ENCODE assay signal across 32 mouse cellular contexts in the genomic region with DNA sequence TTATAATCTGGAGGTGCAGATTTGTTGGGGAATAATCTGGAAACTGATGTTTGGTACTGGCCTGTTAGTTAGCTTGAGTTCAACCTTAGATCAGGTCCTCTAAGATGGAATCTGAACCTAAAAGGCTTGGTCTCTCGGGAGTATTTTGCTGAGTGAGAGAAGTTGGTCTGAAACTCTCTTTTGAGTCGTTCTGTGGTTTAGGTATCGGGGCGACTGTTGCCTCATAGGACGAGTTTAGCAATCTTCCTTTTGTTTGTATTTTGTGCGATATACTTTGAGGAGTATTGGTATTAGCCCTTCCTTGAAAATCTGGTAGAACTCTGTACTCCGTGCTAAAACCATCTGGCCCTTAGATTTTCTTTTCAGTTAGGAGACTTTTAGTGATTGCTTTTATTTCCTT. TPM values are rescaled to one million over a fixed set of nuclear protein-coding genes. Genes with fewer than 3 reads are reported as not detected.
DNase-seq lines count a peak whose midpoint lies in the region; ATAC-seq and TF ChIP-seq lines count a peak whose summit lies in the region.
"Had no signal": no experiment of that assay in that cellular context is flagged by ENCODE, and none has a peak within 500 bp of the region (broad histone marks: within the 10 kb centered on the region; RNA-seq: fewer than 3 reads in every experiment).

No protein-coding gene starts in this region.

- TF ChIP-seq CTCF in liver, adult 2 months (IDR thresholded peaks at IDR 0.05; ENCODE audit: low read depth, low read length): no peak
- TF ChIP-seq CTCF in MEL (IDR thresholded peaks at IDR 0.05 in 2 of 3, conservative IDR thresholded peaks at IDR 0.05 in 1 of 3; ENCODE audit: control insufficient read depth in 1 of 3, insufficient read depth in 1 of 3, low read depth in 2 of 3, low read length in 3 of 3, poor library complexity in 1 of 3, severe bottlenecking in 1 of 3): no peak
- no peak for TF ChIP-seq CTCF in liver, postnatal 0 days (IDR thresholded peaks at IDR 0.05; ENCODE audit: low read depth)

- 51% methylated on average over 7 of the region's 7 CpGs for WGBS in liver, adult 2 months
- 47% methylated on average over 7 of the region's 7 CpGs for WGBS in liver, postnatal 0 days (ENCODE audit: insufficient replicate concordance)

- TF ChIP-seq RAD21 in MEL (IDR thresholded peaks at IDR 0.05; ENCODE audit: low read depth, low read length): no peak

- no peaks in the 10 kb centered on the region for H3K9me3 ChIP-seq in MEL (replicated peaks; ENCODE audit: insufficient read depth, low read length)
- H3K9me3 ChIP-seq in liver, postnatal 0 days (ENCODE audit: low read length): no peaks in the 10 kb centered on the region
- H3K9me3 ChIP-seq: embryonic facial prominence, embryonic 12.5 days; hindbrain, embryonic 13.5 days; limb, embryonic 13.5 days; midbrain, embryonic 15.5 days had no signal

- TF ChIP-seq EP300 in MEL (IDR thresholded peaks at IDR 0.05; ENCODE audit: low read depth in 1 of 2, low read length in 2 of 2): no peak
- no peak for TF ChIP-seq EP300 in liver, postnatal 0 days (IDR thresholded peaks at IDR 0.05; ENCODE audit: low read depth)

- H3K4me3 ChIP-seq in liver, adult 2 months (ENCODE audit: insufficient read depth, low read depth, low read length): no peak overlapping the region
- H3K4me3 ChIP-seq in MEL (ENCODE audit: control insufficient read depth in 1 of 2, insufficient read depth in 1 of 2, low read depth in 2 of 2, low read length in 2 of 2): peak overlapping the region; percentile 49 to 56
- no peak overlapping the region for H3K4me3 ChIP-seq in liver, postnatal 0 days (ENCODE audit: low read depth, low read length)
- H3K4me3 ChIP-seq: embryonic facial prominence, embryonic 12.5 days; gastrocnemius, adult 2 months; heart, adult 2 months; hindbrain, embryonic 13.5 days; layer of hippocampus, adult 2 months; limb, embryonic 13.5 days; midbrain, embryonic 15.5 days had no signal

- H3K27ac ChIP-seq in liver, adult 2 months (replicated peaks; ENCODE audit: insufficient read depth, low read depth, low read length): no peak overlapping the region
- H3K27ac ChIP-seq in MEL (ENCODE audit: control insufficient read depth, low read depth, low read length): no peak overlapping the region
- no peak overlapping the region for H3K27ac ChIP-seq in liver, postnatal 0 days (ENCODE audit: low read depth)
- H3K27ac ChIP-seq: embryonic facial prominence, embryonic 12.5 days; gastrocnemius, adult 2 months; heart, adult 2 months; hindbrain, embryonic 13.5 days; layer of hippocampus, adult 2 months; limb, embryonic 13.5 days; midbrain, embryonic 15.5 days; stomach, postnatal 0 days had no signal

- intact Hi-C loops in gastrocnemius, postnatal 36 days (cut with DNase I): loop anchor here (5.0 kb wide), 2 partner anchors 118 to 188 kb away; no protein-coding TSS in a partner anchor

- H3K36me3 ChIP-seq in liver, adult 2 months (ENCODE audit: control insufficient read depth, insufficient read depth, low read length): no peaks in the 10 kb centered on the region
- H3K36me3 ChIP-seq in MEL (ENCODE audit: control insufficient read depth in 1 of 2, insufficient read depth in 2 of 2, low read length in 2 of 2): peaks cover 0 to 22% of the 10 kb centered on the region in 2 experiments; a peak in 2 of 4 replicates
- H3K36me3 ChIP-seq in liver, postnatal 0 days (replicated peaks; ENCODE audit: insufficient read depth, low read length): no peaks in the 10 kb centered on the region
- H3K36me3 ChIP-seq: embryonic facial prominence, embryonic 12.5 days; hindbrain, embryonic 13.5 days; limb, embryonic 13.5 days; midbrain, embryonic 15.5 days had no signal

- no peaks in the 10 kb centered on the region for H3K27me3 ChIP-seq in liver, adult 2 months (ENCODE audit: control insufficient read depth, insufficient read depth, low read length)
- H3K27me3 ChIP-seq in MEL (ENCODE audit: control insufficient read depth in 1 of 2, insufficient read depth in 2 of 2, low read length in 2 of 2): no peaks in the 10 kb centered on the region
- no peaks in the 10 kb centered on the region for H3K27me3 ChIP-seq in liver, postnatal 0 days (ENCODE audit: insufficient read depth, low read length)
- H3K27me3 ChIP-seq: midbrain, embryonic 15.5 days; Patski had no signal

- no peak overlapping the region for H3K9ac ChIP-seq in liver, adult 2 months (ENCODE audit: low read depth, low read length)
- peak overlapping the region; percentile 67 for H3K9ac ChIP-seq in MEL (ENCODE audit: control insufficient read depth, low read depth, low read length, poor library complexity, severe bottlenecking)
- no peak overlapping the region for H3K9ac ChIP-seq in liver, postnatal 0 days (replicated peaks)
- H3K9ac ChIP-seq: embryonic facial prominence, embryonic 12.5 days; hindbrain, embryonic 13.5 days; limb, embryonic 13.5 days; midbrain, embryonic 15.5 days had no signal

- ATAC-seq in liver, postnatal 0 days: no peak

- TF ChIP-seq POLR2A in liver, adult 2 months (IDR thresholded peaks at IDR 0.05; ENCODE audit: extremely low read depth, insufficient read depth, low read length): no peak
- no peak for TF ChIP-seq POLR2A in MEL (IDR thresholded peaks at IDR 0.05; ENCODE audit: control insufficient read depth in 1 of 2, insufficient read depth in 1 of 2, low read depth in 1 of 2, low read length in 2 of 2, poor library complexity in 1 of 2)

- no peaks in the 10 kb centered on the region for H3K4me1 ChIP-seq in liver, adult 2 months (ENCODE audit: control insufficient read depth, insufficient read depth, low read length)
- H3K4me1 ChIP-seq in MEL (ENCODE audit: control insufficient read depth in 1 of 2, insufficient read depth in 2 of 2, low read length in 2 of 2): peaks cover 17 to 22% of the 10 kb centered on the region in 2 experiments
- H3K4me1 ChIP-seq in liver, postnatal 0 days (ENCODE audit: insufficient read depth): peaks cover 8% of the 10 kb centered on the region
- H3K4me1 ChIP-seq: embryonic facial prominence, embryonic 12.5 days had no signal

- no peaks in the 10 kb centered on the region for H3K79me2 ChIP-seq in liver, adult 2 months (ENCODE audit: control insufficient read depth, insufficient read depth, low read length)
- no peaks in the 10 kb centered on the region for H3K79me2 ChIP-seq in MEL (ENCODE audit: control insufficient read depth, insufficient read depth, low read length, poor library complexity)

- peak overlapping the region; percentile 56; the same call in 1 of the 2 replicates for H3K4me2 ChIP-seq in liver, postnatal 0 days (ENCODE audit: low read depth, low read length)
- H3K4me2 ChIP-seq: embryonic facial prominence, embryonic 12.5 days had no signal

- DNase-seq in liver, adult 2 months (ENCODE audit: extremely low read depth, low read depth, low spot score): peak; percentile 56
- DNase-seq in liver: no peak
- peak; percentile 63 for DNase-seq in 416B (ENCODE audit: low read depth)
- peak; percentile 23 for DNase-seq in MEL (ENCODE audit: low read depth, low spot score)
- DNase-seq in liver, postnatal 0 days: no peak
- no peak for DNase-seq in right cerebral cortex, adult 18-20 months
- no peak for DNase-seq in gastrocnemius, postnatal 36 days
- DNase-seq: adrenal gland, adult 2 months; gastrocnemius, adult 2 months; heart, adult 2 months; kidney, adult 9 months; lung, adult 18-20 months; lung, postnatal 14 days had no signal

TF ChIP-seq in MEL, 35 proteins besides CTCF, POLR2A, EP300 and RAD21:
- TF ChIP-seq SMC3 (IDR thresholded peaks at IDR 0.05; ENCODE audit: low read depth, low read length): 0 out of 2 replicates have a peak, but pooled peaks have one; percentile 6
- no peak for TF ChIP-seq ZNF384 (IDR thresholded peaks at IDR 0.05; ENCODE audit: low read depth, low read length)
- no peak for TF ChIP-seq USF2 (IDR thresholded peaks at IDR 0.05; ENCODE audit: borderline replicate concordance in 1 of 2, insufficient read depth in 1 of 2, low read depth in 1 of 2, low read length in 2 of 2)
- 0 out of 2 replicates have a peak, but pooled peaks have one; percentile 21 for TF ChIP-seq NELFE (IDR thresholded peaks at IDR 0.05; ENCODE audit: low read depth, low read length)
- TF ChIP-seq MAX (IDR thresholded peaks at IDR 0.05; ENCODE audit: low read length): no peak

RNA-seq across cellular contexts. Expression of a gene that starts 5.7 kb away (rescaled TPM):
- total RNA-seq in liver, adult 2 months (2014; rRNA removed): 9.8 and 10.2 TPM in 2 replicates
- 2.7 and 3.0 TPM in 2 replicates for polyA plus RNA-seq in liver, adult 2 months (2012; rRNA removed)
- 1.9 and 2.8 TPM in 2 replicates for total RNA-seq in MEL (2012; rRNA removed)
- 1 to 10 TPM in 1 of 2 experiments, not detected in 1; 5.4 TPM for polyA plus RNA-seq in MEL (2012; ENCODE audit: insufficient read depth in 1 of 2, insufficient read length in 2 of 2, low read depth in 1 of 2, low replicate concordance in 2 of 2, missing spikeins in 1 of 2)
- polyA plus RNA-seq in liver, postnatal 0 days (2015; fragmentation: Nextera tagmentation; extraction: Ambion mirVana): 2.6 and 3.2 TPM in 2 replicates
- 1 to 10 TPM; 9.0 to 9.6 TPM for total RNA-seq in gastrocnemius, postnatal 36 days (2021)

RNA-seq across cellular contexts. Expression of a gene that starts 19.3 kb away (rescaled TPM):
- not detected in 2 replicates for total RNA-seq in liver, adult 2 months (2014; rRNA removed)
- polyA plus RNA-seq in liver, adult 2 months (2012; rRNA removed): not detected in 2 replicates
- total RNA-seq in MEL (2012; rRNA removed): not detected in 2 replicates
- polyA plus RNA-seq in MEL (2012; ENCODE audit: insufficient read depth in 1 of 2, insufficient read length in 2 of 2, low read depth in 1 of 2, low replicate concordance in 2 of 2, missing spikeins in 1 of 2): not detected
- not detected in 2 replicates for polyA plus RNA-seq in liver, postnatal 0 days (2015; fragmentation: Nextera tagmentation; extraction: Ambion mirVana)
- total RNA-seq in gastrocnemius, postnatal 36 days (2021): not detected
- total RNA-seq: adrenal gland, adult 2 months; adrenal gland, postnatal 4 days; ES-E14; gastrocnemius, adult 2 months; heart, adult 2 months; heart, postnatal 25 days; layer of hippocampus, adult 2 months; layer of hippocampus, postnatal 25 days; left cerebral cortex, postnatal 14 days; megakaryocyte-erythroid progenitor cell, adult 5-6 weeks had no signal
- polyA plus RNA-seq: adrenal gland, adult 2 months; embryonic facial prominence, embryonic 12.5 days; forebrain, embryonic 11.5 days; heart, adult 2 months; heart, embryonic 14.5 days; hindbrain, embryonic 13.5 days; inflammation-experienced regulatory T-cells, adult 6 months; limb, embryonic 13.5 days; midbrain, embryonic 15.5 days; neural tube, embryonic 14.5 days; Patski; small intestine, adult 2 months; stomach, postnatal 0 days; thymus, postnatal 0 days had no signal

RNA-seq across cellular contexts. Expression of a gene that starts 44.1 kb away (rescaled TPM):
- total RNA-seq in liver, adult 2 months (2014; rRNA removed): 7.5 and 7.6 TPM in 2 replicates
- 2.9 and 3.2 TPM in 2 replicates for polyA plus RNA-seq in liver, adult 2 months (2012; rRNA removed)
- total RNA-seq in MEL (2012; rRNA removed): 14.9 and 15.1 TPM in 2 replicates
- polyA plus RNA-seq in MEL (2012; ENCODE audit: insufficient read depth in 1 of 2, insufficient read length in 2 of 2, low read depth in 1 of 2, low replicate concordance in 2 of 2, missing spikeins in 1 of 2): 10 to 100 TPM; 14.4 to 36.9 TPM
- 6.0 and 6.4 TPM in 2 replicates for polyA plus RNA-seq in liver, postnatal 0 days (2015; fragmentation: Nextera tagmentation; extraction: Ambion mirVana)
- 1 to 10 TPM; 3.8 to 4.7 TPM for total RNA-seq in gastrocnemius, postnatal 36 days (2021)

RNA-seq across cellular contexts. Expression of a gene that starts 44.3 kb away (rescaled TPM):
- total RNA-seq in liver, adult 2 months (2014; rRNA removed): 19.5 and 20.3 TPM in 2 replicates
- 33.4 and 43.6 TPM in 2 replicates for polyA plus RNA-seq in liver, adult 2 months (2012; rRNA removed)
- total RNA-seq in MEL (2012; rRNA removed): 21.3 and 25.3 TPM in 2 replicates
- polyA plus RNA-seq in MEL (2012; ENCODE audit: insufficient read depth in 1 of 2, insufficient read length in 2 of 2, low read depth in 1 of 2, low replicate concordance in 2 of 2, missing spikeins in 1 of 2): 10 to 100 TPM in 1 of 2 experiments, not detected in 1; 88.9 TPM
- polyA plus RNA-seq in liver, postnatal 0 days (2015; fragmentation: Nextera tagmentation; extraction: Ambion mirVana): 59.1 and 61.2 TPM in 2 replicates
- 10 to 100 TPM; 47.2 to 50.3 TPM for total RNA-seq in gastrocnemius, postnatal 36 days (2021)

Comparison
In these comparisons a context has a peak if more than half of its experiments do, and no peak if none do; other contexts are left out.
1. DNase-seq: peak in liver, adult 2 months (single experiment), 416B (single experiment) and MEL (single experiment); none in liver (single experiment), liver, postnatal 0 days (single experiment), right cerebral cortex, adult 18-20 months (single experiment) and gastrocnemius, postnatal 36 days (0 of 2).
2. H3K4me3 ChIP-seq: peak in MEL (2 of 2); none in liver, adult 2 months (single experiment) and liver, postnatal 0 days (single experiment).